Mouse (Mus musculus): ENCODE data around the gene Cryab.

GRCm38 (mm10) chr9:50721061-50721460 lies 30.1 kb upstream of the Cryab start:
- TF ChIP-seq POLR2A (IDR thresholded peaks at IDR 0.05; ENCODE audit: borderline replicate concordance, extremely low read depth, low read depth, low read length), result no peak
- TF ChIP-seq CTCF (IDR thresholded peaks at IDR 0.05; ENCODE audit: insufficient read depth, low read length), result no peak
